Mouse (Mus musculus) small intestine, adult 2 months (tissue): ENCODE results near the gene Rer1.

ENCODE experiments used
- CTCF ChIP-seq: fragments of 200-500 bp; IDR thresholded peaks from 2 replicates; pipeline ENCODE4 v1.5.1; 2012; ENCODE audit warnings: low read depth, mild to moderate bottlenecking, control low read depth, inconsistent platforms, low read length, moderate library complexity, mixed read lengths; ENCODE audit not compliant: insufficient replicate concordance, insufficient read length; ENCODE audit errors: extremely low read depth
- POLR2A ChIP-seq: fragments of 200-500 bp; IDR thresholded peaks from 2 replicates; pipeline ENCODE4 v1.6.1; 2012; ENCODE audit warnings: low read depth, mild to moderate bottlenecking, control low read depth, inconsistent platforms, low read length, moderate library complexity

GRCm38 (mm10) chr4:155117396-155117978, 31.3 kb upstream of the Rer1 start:
- TF ChIP-seq CTCF, result no peak
- TF ChIP-seq POLR2A, result no peak
